Mouse (Mus musculus) embryonic facial prominence, embryonic 12.5 days (tissue): ENCODE measurements around the gene Lingo4. TPM values are rescaled to one million over a fixed set of nuclear protein-coding genes. Genes with fewer than 3 reads are reported as not detected.

Experiments used
- ATAC-seq: fragments of 200-750 bp; cut with Nextera tagmentation; 2 replicates; pipeline ENCODE4 v1.8.0; 2017; ENCODE audit not compliant: insufficient number of reproducible peaks, insufficient read depth, low FRiP score, low TSS enrichment
- H3K27ac ChIP-seq: fragments of 300-500 bp; sonication (generic); 2 replicates; pipeline ENCODE4 v1.5.1; 2016; ENCODE audit warnings: mild to moderate bottlenecking
- H3K27me3 ChIP-seq: fragments of 300-500 bp; sonication (generic); 2 replicates; pipeline ENCODE4 v1.6.1; 2016; ENCODE audit warnings: mild to moderate bottlenecking, moderate library complexity
- H3K36me3 ChIP-seq: fragments of 300-500 bp; sonication (generic); 2 replicates; pipeline ENCODE4 v1.6.1; 2016; ENCODE audit warnings: mild to moderate bottlenecking
- H3K4me1 ChIP-seq: fragments of 300-500 bp; sonication (generic); 2 replicates; pipeline ENCODE4 v1.6.1; 2016
- H3K4me2 ChIP-seq: fragments of 300-500 bp; sonication (generic); replicated peaks from 2 replicates; pipeline ENCODE4 v1.6.1; 2016; ENCODE audit warnings: mild to moderate bottlenecking, moderate library complexity
- H3K4me3 ChIP-seq: fragments of 300-500 bp; sonication (generic); 2 replicates; pipeline ENCODE4 v1.5.1; 2016; ENCODE audit warnings: mild to moderate bottlenecking
- H3K9ac ChIP-seq: fragments of 300-500 bp; sonication (generic); 2 replicates; pipeline ENCODE4 v1.6.1; 2016; ENCODE audit warnings: mild to moderate bottlenecking, moderate library complexity
- H3K9me3 ChIP-seq: fragments of 300-500 bp; sonication (generic); 2 replicates; pipeline ENCODE4 v1.6.1; 2016; ENCODE audit warnings: mild to moderate bottlenecking, moderate library complexity
- WGBS: fragments of 180-500 bp; shearing (Covaris S2); methylation state at CpG from one replicate; pipeline ENCODE4 v1.1.7; 2016; 5-methylcytosine and 5-hydroxymethylcytosine counted together
- polyA plus RNA-seq: library from polyadenylated mRNA; unstranded; fragments of >200 nt; fragmentation: Nextera tagmentation; extraction: Ambion mirVana; gene quantifications from 2 replicates; pipeline ENCODE4 v1.2.1, GENCODE M21; 2016

Gene Lingo4
- polyA plus RNA-seq, 1 experiment from 2014 or later: 0.12 TPM

DNA sequence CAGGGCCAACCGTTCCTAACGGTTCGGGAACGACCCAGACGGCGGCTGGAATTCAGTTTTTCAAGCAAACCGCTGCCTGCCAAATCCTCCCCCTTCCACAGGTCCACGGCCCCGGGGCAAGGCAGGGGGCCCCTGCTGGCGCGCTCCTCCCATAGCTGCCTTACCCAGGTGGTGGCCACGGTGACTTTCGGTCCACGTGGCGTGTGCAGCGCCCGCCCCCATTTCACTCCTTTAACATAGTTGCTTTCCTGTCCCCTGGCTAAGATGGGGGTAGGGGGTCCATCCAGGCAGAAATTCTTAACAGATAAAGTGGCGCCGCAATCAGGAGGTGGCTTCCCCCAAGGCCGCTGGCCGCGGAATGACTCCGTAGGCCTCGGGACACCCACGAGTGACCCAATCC lies 14.2 kb downstream of the Lingo4 start:
- Histone ChIP-seq H3K27ac (no peak overlapping the region), H3K36me3 (no peaks in the 10 kb centered on the region), H3K27me3 (peaks cover 5% of the 10 kb centered on the region; the same call in 1 of the 2 replicates), H3K4me2 (peak overlapping the region; percentile 74), H3K4me1 (peaks cover 5% of the 10 kb centered on the region; the same call in 1 of the 2 replicates), H3K9ac (peak overlapping the region; percentile 21), H3K9me3 (no peaks in the 10 kb centered on the region), H3K4me3 (peak overlapping the region; percentile 43)
- no peak; the same call in 1 of the 2 replicates for ATAC-seq
- WGBS: 9% methylated on average over 25 of the region's 25 CpGs

DNA sequence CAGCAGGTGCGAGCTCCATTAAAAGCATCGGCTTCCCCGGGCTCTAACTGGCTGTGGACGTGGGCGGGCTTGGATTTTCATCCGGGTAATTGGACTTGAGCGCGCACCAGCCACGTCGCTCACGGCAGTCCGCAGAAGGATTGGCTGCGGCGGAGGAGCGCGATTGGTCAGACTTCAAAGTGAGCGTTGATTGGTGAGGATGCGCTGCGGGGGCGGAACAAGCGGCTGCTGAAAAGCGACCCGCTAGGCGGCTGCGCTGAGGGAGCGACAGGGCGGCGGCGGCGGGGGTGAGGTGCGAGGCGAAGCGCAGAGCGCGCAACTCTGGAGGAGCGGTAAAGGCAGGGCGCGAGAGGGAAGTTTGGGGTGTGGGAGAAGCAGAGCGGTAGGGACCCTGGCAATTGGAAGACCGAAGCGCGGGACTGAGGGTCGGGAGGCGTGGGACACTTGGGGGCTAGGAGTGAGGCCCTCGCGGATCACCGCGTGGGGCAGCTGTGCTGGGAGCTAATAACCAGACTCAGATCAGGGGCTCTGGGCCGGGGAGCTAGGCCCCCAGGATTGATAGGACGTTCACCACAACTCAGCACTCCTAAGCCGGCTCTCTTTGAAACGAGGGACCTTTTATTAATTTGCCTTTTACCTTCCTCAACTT lies 14.8 kb downstream of the Lingo4 start, which contains the start of gene Tdrkh:
Gene Tdrkh, plus strand, starts transcription at position 243 of the 649 bp plus-strand sequence.
- peak; percentile 99 for ATAC-seq
- WGBS: 11% methylated on average over 52 of the region's 52 CpGs
- Histone ChIP-seq H3K36me3 (no peaks in the 10 kb centered on the region), H3K4me2 (peak within 1 kb of the TSS; percentile 79), H3K27me3 (peaks cover 5% of the 10 kb centered on the region; the same call in 1 of the 2 replicates), H3K9ac (peak within 1 kb of the TSS; percentile 40), H3K4me3 (peak within 1 kb of the TSS; percentile 43), H3K27ac (no peak within 1 kb of the TSS), H3K4me1 (peaks cover 5% of the 10 kb centered on the region; the same call in 1 of the 2 replicates), H3K9me3 (no peaks in the 10 kb centered on the region)

DNA sequence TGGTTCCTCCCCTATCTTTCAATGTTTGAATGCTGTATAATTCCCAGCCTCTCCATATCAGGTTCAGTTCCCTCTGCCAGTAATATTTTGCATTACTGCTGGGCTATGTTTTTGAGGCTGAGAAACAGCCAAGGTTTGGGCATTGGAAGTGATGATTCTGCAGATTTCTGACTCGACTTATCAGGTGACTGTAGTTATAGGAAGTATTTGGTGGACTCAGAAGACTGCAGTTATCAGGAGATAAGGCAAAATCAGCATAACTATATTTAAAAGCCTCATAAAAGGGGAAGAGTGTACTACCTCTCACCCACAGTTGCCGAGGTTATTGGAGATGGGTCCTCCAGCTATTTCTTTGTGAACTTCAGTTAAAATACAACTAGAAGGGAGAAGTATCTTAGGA lies 32.7 kb downstream of the Lingo4 start:
- H3K4me3 ChIP-seq: no peak overlapping the region
- no peaks in the 10 kb centered on the region for H3K27me3 ChIP-seq
- no peaks in the 10 kb centered on the region for H3K9me3 ChIP-seq
- no peaks in the 10 kb centered on the region for H3K4me1 ChIP-seq
- H3K4me2 ChIP-seq: no peak overlapping the region
- no peak overlapping the region for H3K9ac ChIP-seq
- no peak for ATAC-seq
- H3K36me3 ChIP-seq: no peaks in the 10 kb centered on the region
- H3K27ac ChIP-seq: no peak overlapping the region
- 73% methylated on average over 2 of the region's 2 CpGs for WGBS

DNA sequence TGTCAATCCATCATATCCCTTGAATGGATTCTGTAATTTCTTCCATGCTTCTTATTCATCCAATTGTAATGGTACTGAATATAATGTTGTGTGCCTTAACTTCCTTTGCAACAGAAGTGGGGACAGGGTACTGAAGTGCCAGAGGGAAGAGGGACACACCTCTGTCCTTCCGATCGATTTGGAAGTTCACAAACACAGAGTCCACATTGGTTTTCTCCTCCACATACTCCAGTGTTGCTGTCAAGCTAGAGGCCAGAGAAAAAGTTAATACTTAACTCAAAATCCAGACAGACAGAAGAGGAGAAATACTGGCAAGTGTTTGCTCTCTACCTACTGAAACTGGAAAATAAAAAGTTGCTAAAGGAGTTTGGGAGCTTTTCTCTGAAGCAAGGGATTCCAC lies 36.0 kb downstream of the Lingo4 start:
- no peak for ATAC-seq
- H3K4me3 ChIP-seq: no peak overlapping the region
- no peak overlapping the region for H3K9ac ChIP-seq
- H3K27me3 ChIP-seq: no peaks in the 10 kb centered on the region
- no peak overlapping the region for H3K4me2 ChIP-seq
- WGBS: 90% methylated on average over 2 of the region's 2 CpGs
- no peaks in the 10 kb centered on the region for H3K36me3 ChIP-seq
- no peaks in the 10 kb centered on the region for H3K4me1 ChIP-seq
- no peak overlapping the region for H3K27ac ChIP-seq
- H3K9me3 ChIP-seq: no peaks in the 10 kb centered on the region

DNA sequence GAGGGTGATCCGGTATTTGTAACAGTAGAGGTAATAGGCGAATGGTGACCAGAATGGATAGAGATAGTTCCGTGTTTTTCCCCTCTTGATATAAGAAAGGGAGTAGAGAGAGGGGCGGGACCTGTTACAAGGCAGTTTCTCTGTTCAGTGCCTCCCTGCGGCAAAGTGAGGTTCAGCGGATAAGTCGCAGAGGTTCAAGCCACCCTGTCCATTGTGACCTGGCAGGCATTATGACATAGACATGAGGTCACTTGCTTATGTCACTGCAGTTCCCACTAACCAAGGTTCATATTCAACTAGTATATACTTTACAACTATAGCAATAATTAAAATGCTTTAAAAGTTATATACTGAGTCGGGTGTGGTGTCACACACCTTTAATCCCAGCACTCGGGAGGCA lies 38.1 kb downstream of the Lingo4 start:
- WGBS: 81% methylated on average over 9 of the region's 9 CpGs
- H3K4me3 ChIP-seq: no peak overlapping the region
- no peaks in the 10 kb centered on the region for H3K36me3 ChIP-seq
- no peaks in the 10 kb centered on the region for H3K27me3 ChIP-seq
- no peak overlapping the region for H3K27ac ChIP-seq
- H3K9ac ChIP-seq: no peak overlapping the region
- no peaks in the 10 kb centered on the region for H3K4me1 ChIP-seq
- no peak for ATAC-seq
- no peak overlapping the region for H3K4me2 ChIP-seq
- no peaks in the 10 kb centered on the region for H3K9me3 ChIP-seq

- WGBS: 37% methylated on average over 3 of the region's 3 CpGs
- H3K4me3 ChIP-seq: no peak overlapping the region
- ATAC-seq: no peak
- H3K4me1 ChIP-seq: 0 out of 2 replicates have a peak, but pooled peaks cover 7% of the 10 kb centered on the region
- no peaks in the 10 kb centered on the region for H3K9me3 ChIP-seq
- no peak overlapping the region for H3K27ac ChIP-seq
- peaks cover 15% of the 10 kb centered on the region for H3K36me3 ChIP-seq
- H3K27me3 ChIP-seq: no peaks in the 10 kb centered on the region
- no peak overlapping the region for H3K9ac ChIP-seq
- no peak overlapping the region for H3K4me2 ChIP-seq
Observed at GRCm38 (mm10) chr3:94441182-94441581, 42.9 kb downstream of the Lingo4 start.

GRCm38 (mm10) chr3:94442951-94443596 lies 44.8 kb downstream of the Lingo4 start, which contains the start of gene Mrpl9:
TSS of gene Mrpl9 (plus strand) at chr3:94443318.
- Histone ChIP-seq H3K9ac (peak within 1 kb of the TSS; percentile 92), H3K4me1 (0 out of 2 replicates have a peak, but pooled peaks cover 7% of the 10 kb centered on the region), H3K36me3 (peaks cover 34% of the 10 kb centered on the region), H3K27ac (peak within 1 kb of the TSS; percentile 55; the same call in 1 of the 2 replicates), H3K4me3 (peak within 1 kb of the TSS; percentile 99), H3K4me2 (peak within 1 kb of the TSS; percentile 88), H3K27me3 (no peaks in the 10 kb centered on the region), H3K9me3 (no peaks in the 10 kb centered on the region)
- ATAC-seq: peak; percentile 97
- WGBS: under 1% methylated on average over 39 of the region's 39 CpGs

- H3K27ac ChIP-seq: peak within 1 kb of the TSS; percentile 55; the same call in 1 of the 2 replicates
- 1% methylated on average over 24 of the region's 24 CpGs for WGBS
- H3K4me3 ChIP-seq: peak within 1 kb of the TSS; percentile 99
- H3K27me3 ChIP-seq: no peaks in the 10 kb centered on the region
- 0 out of 2 replicates have a peak, but pooled peaks cover 7% of the 10 kb centered on the region for H3K4me1 ChIP-seq
- ATAC-seq: no peak
- peaks cover 38% of the 10 kb centered on the region for H3K36me3 ChIP-seq
- no peaks in the 10 kb centered on the region for H3K9me3 ChIP-seq
- H3K9ac ChIP-seq: peak within 1 kb of the TSS; percentile 92
- peak within 1 kb of the TSS; percentile 88 for H3K4me2 ChIP-seq
Observed at GRCm38 (mm10) chr3:94443597-94443964, 45.3 kb downstream of the Lingo4 start, which contains the start of gene Oaz3. TSS of gene Oaz3 (minus strand) at chr3:94443915.

GRCm38 (mm10) chr3:94449377-94449776 lies 51.1 kb downstream of the Lingo4 start:
- no peak for ATAC-seq
- H3K27ac ChIP-seq: no peak overlapping the region

More at GRCm38 (mm10) chr3:94449377-94449776, 51.1 kb downstream of the Lingo4 start:
- Histone ChIP-seq H3K9me3 (no peaks in the 10 kb centered on the region), H3K4me1 (0 out of 2 replicates have a peak, but pooled peaks cover 2% of the 10 kb centered on the region), H3K36me3 (peaks cover 40% of the 10 kb centered on the region), H3K4me3 (no peak overlapping the region), H3K27me3 (no peaks in the 10 kb centered on the region), H3K4me2 (no peak overlapping the region), H3K9ac (no peak overlapping the region)
- WGBS: 90% methylated on average over 2 of the region's 2 CpGs

Other genes with a start within 250 kb of the Lingo4 start
- not detected in 2 replicates for gene Gm10696, start 220.3 kb upstream of the Lingo4 start, polyA plus RNA-seq
- gene Gm5286, start 201.8 kb upstream of the Lingo4 start, polyA plus RNA-seq: not detected in 2 replicates
- gene Gm4778, start 134.5 kb upstream of the Lingo4 start, polyA plus RNA-seq: not detected in 2 replicates
- 11.7 and 12.3 TPM in 2 replicates for gene Them4, start 88.4 kb upstream of the Lingo4 start, polyA plus RNA-seq
- not detected in 2 replicates for gene Them5, start 56.4 kb upstream of the Lingo4 start, polyA plus RNA-seq
- 2.8 and 3.6 TPM in 2 replicates for gene C2cd4d, start 36.1 kb upstream of the Lingo4 start, polyA plus RNA-seq
- 0.72 and 0.88 TPM in 2 replicates for gene Rorc, start 25.7 kb upstream of the Lingo4 start, polyA plus RNA-seq
- gene Tdrkh, start 14.8 kb downstream of the Lingo4 start, polyA plus RNA-seq: 11.8 and 13.9 TPM in 2 replicates
- 65.3 and 65.6 TPM in 2 replicates for gene Mrpl9, start 44.8 kb downstream of the Lingo4 start, polyA plus RNA-seq
- gene Oaz3, start 45.4 kb downstream of the Lingo4 start, polyA plus RNA-seq: 0.41 and 0.45 TPM in 2 replicates
- gene Celf3, start 79.8 kb downstream of the Lingo4 start, polyA plus RNA-seq: 14.2 and 17.8 TPM in 2 replicates
- 2.0 and 2.3 TPM in 2 replicates for gene Riiad1, start 81.8 kb downstream of the Lingo4 start, polyA plus RNA-seq
- 59.7 and 61.7 TPM in 2 replicates for gene Snx27, start 184.2 kb downstream of the Lingo4 start, polyA plus RNA-seq
- gene Gm10972, start 244.6 kb downstream of the Lingo4 start, polyA plus RNA-seq: not detected in 2 replicates